Mouse (Mus musculus) megakaryocyte, embryonic 14.5 days (primary cell): ENCODE measurements around the gene Stard3.

Experiments
- FLI1 ChIP-seq: IDR thresholded peaks from 2 replicates; pipeline ENCODE4 v1.6.1; 2012; ENCODE audit warnings: low read length, inconsistent platforms, mixed read lengths
- GATA1 ChIP-seq: IDR thresholded peaks from 3 replicates; pipeline ENCODE4 v1.6.1; 2012; ENCODE audit warnings: mixed read lengths, low read length, inconsistent platforms, borderline replicate concordance

DNA sequence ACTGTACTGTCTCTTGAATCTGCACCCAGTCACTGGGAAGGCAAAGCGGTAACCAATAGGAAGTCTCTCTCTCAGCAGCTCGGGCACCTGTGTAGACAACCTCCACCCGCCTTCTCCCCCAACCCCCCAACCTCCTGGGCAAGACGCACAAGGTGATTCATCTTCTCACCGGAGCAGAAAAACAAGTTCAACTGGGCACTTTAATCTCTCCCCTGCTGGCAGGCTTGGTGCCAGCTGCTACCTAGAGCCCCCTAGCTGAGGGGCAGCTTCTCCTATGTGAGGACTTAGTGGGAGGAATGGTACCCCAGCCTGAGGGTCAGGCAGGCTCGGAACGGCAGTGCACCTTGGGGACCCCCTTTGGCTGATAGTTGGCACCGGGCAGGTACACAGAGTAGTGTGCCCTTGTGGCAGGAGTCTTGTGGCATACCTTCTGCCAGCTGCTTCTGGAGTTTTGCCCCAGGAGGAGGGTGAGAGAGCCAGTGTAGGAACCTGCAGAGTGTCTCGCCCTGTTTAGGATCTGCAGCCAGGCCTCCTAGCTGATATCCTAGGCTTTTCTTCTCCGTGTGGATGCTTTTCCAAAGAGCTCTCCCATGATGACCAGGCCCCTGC, 60.9 kb downstream of the Stard3 start:
- TF ChIP-seq FLI1, result no peak
- TF ChIP-seq GATA1, result no peak
